Mouse (Mus musculus) kidney, embryonic 16.5 days (tissue): ENCODE results near the gene Rab4b. TPM values are rescaled to one million over a fixed set of nuclear protein-coding genes. Genes with fewer than 3 reads are reported as not detected.

Source experiments
- ATAC-seq: fragments of 200-750 bp; cut with Nextera tagmentation; 2 replicates; pipeline ENCODE4 v1.8.0; 2017; ENCODE audit warnings: moderate TSS enrichment; ENCODE audit not compliant: low FRiP score, low TSS enrichment
- H3K27ac ChIP-seq: fragments of 300-500 bp; sonication (generic); 2 replicates; pipeline ENCODE4 v1.5.1; 2014; ENCODE audit warnings: low read length
- H3K27me3 ChIP-seq: fragments of 300-500 bp; sonication (generic); 2 replicates; pipeline ENCODE4 v1.6.1; 2014; ENCODE audit warnings: low read length, control low read depth, mixed read lengths; ENCODE audit not compliant: insufficient read depth
- H3K36me3 ChIP-seq: fragments of 300-500 bp; sonication (generic); 2 replicates; pipeline ENCODE4 v1.6.1; 2014; ENCODE audit warnings: low read length, control low read depth, mixed read lengths; ENCODE audit not compliant: insufficient read depth
- H3K4me1 ChIP-seq: fragments of 300-500 bp; sonication (generic); 2 replicates; pipeline ENCODE4 v1.6.1; 2014; ENCODE audit warnings: low read length, control low read depth, mixed read lengths; ENCODE audit not compliant: insufficient read depth
- H3K4me2 ChIP-seq: fragments of 300-500 bp; sonication (generic); replicated peaks from 2 replicates; pipeline ENCODE4 v1.6.1; 2014; ENCODE audit warnings: low read depth, low read length
- H3K4me3 ChIP-seq: fragments of 300-500 bp; sonication (generic); 2 replicates; pipeline ENCODE4 v1.5.1; 2014; ENCODE audit warnings: mild to moderate bottlenecking, low read length
- H3K9ac ChIP-seq: fragments of 300-500 bp; sonication (generic); replicated peaks from 2 replicates; pipeline ENCODE4 v1.6.1; 2014; ENCODE audit warnings: low read length
- H3K9me3 ChIP-seq: fragments of 300-500 bp; sonication (generic); 2 replicates; pipeline ENCODE4 v1.6.1; 2016; ENCODE audit warnings: low read length, control low read depth
- WGBS: fragments of 180-500 bp; shearing (Covaris S2); extraction: QIAGEN DNeasy Blood & Tissue Kit; methylation state at CpG from one replicate; pipeline ENCODE4 v1.1.7; 2014; 5-methylcytosine and 5-hydroxymethylcytosine counted together
- polyA plus RNA-seq: library from polyadenylated mRNA; unstranded; fragments of >200 nt; fragmentation: Nextera tagmentation; extraction: Ambion mirVana; gene quantifications from 2 replicates; pipeline ENCODE4 v1.2.1, GENCODE M21; 2015

The Rab4b gene
- polyA plus RNA-seq, 1 experiment from 2014 or later: 65.7 TPM

DNA sequence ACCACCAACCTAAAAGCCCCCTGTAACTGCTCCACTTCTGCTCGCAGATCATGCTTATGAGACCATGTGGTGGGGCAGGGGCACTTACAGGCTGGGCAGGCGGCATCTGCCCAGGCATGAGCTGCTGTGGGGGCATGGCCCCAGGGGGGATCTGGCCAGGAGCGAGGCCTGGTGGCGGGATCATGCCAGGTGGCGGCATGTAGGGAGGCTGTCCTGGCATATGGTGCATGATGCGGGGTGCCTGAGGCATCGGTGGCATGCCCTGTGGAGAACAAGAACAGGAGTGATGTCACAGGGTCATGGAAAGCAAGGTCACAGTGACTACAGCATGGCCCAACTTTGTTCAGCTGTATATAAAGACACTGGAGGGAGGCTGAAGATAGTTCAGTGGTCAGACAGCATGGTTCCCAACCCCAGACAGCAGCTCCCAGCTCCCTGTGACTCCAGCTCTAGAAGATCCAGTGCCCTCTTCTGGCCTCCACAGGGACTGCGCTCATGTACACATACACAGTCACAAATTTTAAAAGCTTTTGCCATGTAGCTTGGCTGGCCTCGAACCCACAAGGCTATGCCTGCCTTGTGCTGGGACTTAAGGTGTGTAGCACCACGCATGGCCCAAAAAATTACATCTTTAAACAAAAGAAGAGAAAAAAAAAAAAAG, 10.7 kb upstream of the Rab4b start:
- H3K27me3 ChIP-seq: no peaks in the 10 kb centered on the region
- peaks cover 9% of the 10 kb centered on the region for H3K4me1 ChIP-seq
- 0 out of 2 replicates have a peak, but pooled peaks cover 6% of the 10 kb centered on the region for H3K9me3 ChIP-seq
- WGBS: 97% methylated on average over 10 of the region's 10 CpGs
- no peak for ATAC-seq
- no peak overlapping the region for H3K4me3 ChIP-seq
- H3K27ac ChIP-seq: no peak overlapping the region
- H3K9ac ChIP-seq: no peak overlapping the region
- peaks cover 91% of the 10 kb centered on the region for H3K36me3 ChIP-seq
- H3K4me2 ChIP-seq: no peak overlapping the region

GRCm38 (mm10) chr7:27185986-27186385, 7.3 kb upstream of the Rab4b start:
- no peaks in the 10 kb centered on the region for H3K27me3 ChIP-seq
- ATAC-seq: no peak
- WGBS: 93% methylated on average over 5 of the region's 5 CpGs

GRCm38 (mm10) chr7:27184964-27185363, 6.3 kb upstream of the Rab4b start:
- Histone ChIP-seq H3K27me3 (no peaks in the 10 kb centered on the region), H3K27ac (no peak overlapping the region), H3K36me3 (peaks cover 59% of the 10 kb centered on the region), H3K9me3 (0 out of 2 replicates have a peak, but pooled peaks cover 6% of the 10 kb centered on the region), H3K9ac (no peak overlapping the region), H3K4me2 (no peak overlapping the region), H3K4me1 (no peaks in the 10 kb centered on the region), H3K4me3 (no peak overlapping the region)
- WGBS: 71% methylated on average over 3 of the region's 3 CpGs
- no peak for ATAC-seq

More at GRCm38 (mm10) chr7:27185986-27186385, 7.3 kb upstream of the Rab4b start:
- Histone ChIP-seq H3K4me2 (no peak overlapping the region), H3K36me3 (peaks cover 69% of the 10 kb centered on the region), H3K4me1 (no peaks in the 10 kb centered on the region), H3K9ac (no peak overlapping the region), H3K4me3 (no peak overlapping the region), H3K9me3 (0 out of 2 replicates have a peak, but pooled peaks cover 6% of the 10 kb centered on the region), H3K27ac (no peak overlapping the region)

DNA sequence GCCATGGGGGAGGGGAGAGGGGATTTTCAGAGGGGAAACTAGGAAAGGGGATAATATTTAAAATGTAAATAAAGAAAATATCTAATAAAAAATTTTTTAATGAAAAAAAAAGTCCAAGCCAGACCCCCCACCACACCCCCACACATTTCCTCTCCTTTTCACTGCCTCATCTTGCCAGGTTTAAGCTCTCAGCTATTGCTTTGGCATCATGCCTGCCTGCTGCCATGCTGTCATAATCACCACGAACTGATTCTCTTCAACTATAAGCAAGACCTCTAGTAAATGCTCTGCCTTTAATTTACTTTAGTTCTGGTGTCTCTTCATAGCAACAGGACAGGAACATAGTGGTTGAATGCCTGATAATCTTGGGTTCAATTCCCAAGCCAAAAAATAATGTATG, 3.8 kb upstream of the Rab4b start:
- no peaks in the 10 kb centered on the region for H3K27me3 ChIP-seq
- peaks cover 34% of the 10 kb centered on the region for H3K36me3 ChIP-seq
- H3K4me3 ChIP-seq: no peak overlapping the region
- no peak overlapping the region for H3K27ac ChIP-seq
- 0 out of 2 replicates have a peak, but pooled peaks cover 3% of the 10 kb centered on the region for H3K9me3 ChIP-seq
- H3K4me1 ChIP-seq: peaks cover 14% of the 10 kb centered on the region
- 97% methylated on average over 1 of the region's 1 CpGs for WGBS
- no peak overlapping the region for H3K9ac ChIP-seq
- H3K4me2 ChIP-seq: no peak overlapping the region
- no peak for ATAC-seq

DNA sequence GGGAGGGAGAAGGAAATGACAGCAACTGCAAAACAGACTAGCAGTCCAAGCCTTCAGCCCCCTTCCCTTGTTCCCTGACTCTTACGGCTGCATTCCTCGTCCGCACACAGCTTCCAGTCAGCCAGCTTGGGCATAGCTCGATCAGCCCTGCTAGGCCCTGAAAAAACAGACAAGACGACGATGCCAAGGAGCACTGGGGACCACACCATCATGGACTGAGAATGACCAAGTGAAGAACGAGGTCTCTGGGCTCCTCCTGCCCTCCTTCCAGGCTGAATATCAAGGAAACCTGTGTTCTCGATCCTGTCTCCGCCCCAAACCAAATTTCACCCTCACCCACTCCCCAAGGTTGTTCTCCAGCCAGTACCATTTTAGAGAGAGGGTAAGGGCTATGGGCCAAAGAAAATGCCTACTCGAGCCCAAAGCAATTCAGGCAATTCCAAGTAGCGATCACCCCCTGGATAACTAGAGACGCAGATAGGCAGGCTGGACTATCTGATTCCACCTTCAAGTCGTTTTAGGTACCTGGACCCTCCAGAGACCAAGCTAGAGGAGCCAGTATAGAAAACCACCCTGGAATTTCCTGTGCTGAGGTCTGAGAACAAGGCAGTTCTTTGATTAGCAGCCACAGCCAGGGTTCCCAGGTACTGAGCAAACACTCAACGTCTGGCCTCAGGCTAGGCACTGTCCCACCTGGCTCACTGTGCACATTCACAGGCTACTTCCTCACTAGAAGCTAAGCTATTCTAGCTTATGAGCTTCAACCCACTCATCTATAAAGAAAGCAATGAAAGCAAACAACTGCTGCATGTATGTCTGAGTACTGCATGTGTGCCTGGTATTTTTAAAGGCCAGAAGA, 2.4 kb upstream of the Rab4b start, which contains the start of the genes Gm21983 and Mia:
Gm21983 (minus strand) TSS at position 250 of the 859 bp plus-strand sequence.
Mia (minus strand) TSS at position 321 of the 859 bp plus-strand sequence.
- Histone ChIP-seq H3K27me3 (no peaks in the 10 kb centered on the region), H3K36me3 (peaks cover 20% of the 10 kb centered on the region), H3K9me3 (0 out of 2 replicates have a peak, but pooled peaks cover 3% of the 10 kb centered on the region), H3K4me2 (peak within 1 kb of the TSS; percentile 57), H3K9ac (peak within 1 kb of the TSS; percentile 7; the same call in 1 of the 2 replicates), H3K4me1 (peaks cover 15% of the 10 kb centered on the region), H3K4me3 (0 out of 2 replicates have a peak within 1 kb of the TSS, but pooled peaks have one; percentile 15), H3K27ac (peak within 1 kb of the TSS; percentile 79)
- no peak for ATAC-seq
- 58% methylated on average over 14 of the region's 14 CpGs for WGBS

- Histone ChIP-seq H3K4me2 (peak overlapping the region; percentile 57), H3K9ac (no peak overlapping the region; the same call in 1 of the 2 replicates)
Observed at GRCm38 (mm10) chr7:27180036-27180435, 1.3 kb upstream of the Rab4b start.

GRCm38 (mm10) chr7:27179217-27179918, 672 bp upstream of the Rab4b start:
- no peak for ATAC-seq
- H3K27ac ChIP-seq: peak overlapping the region; percentile 79
- H3K4me3 ChIP-seq: peak overlapping the region; percentile 86
- no peaks in the 10 kb centered on the region for H3K27me3 ChIP-seq
- no peaks in the 10 kb centered on the region for H3K9me3 ChIP-seq
- peaks cover 15% of the 10 kb centered on the region for H3K4me1 ChIP-seq
- H3K4me2 ChIP-seq: peak overlapping the region; percentile 57
- 46% methylated on average over 16 of the region's 16 CpGs for WGBS
- peaks cover 8% of the 10 kb centered on the region; the same call in 1 of the 2 replicates for H3K36me3 ChIP-seq
- H3K9ac ChIP-seq: peak overlapping the region; percentile 57

More at GRCm38 (mm10) chr7:27180036-27180435, 1.3 kb upstream of the Rab4b start:
- no peak for ATAC-seq
- no peak overlapping the region for H3K4me3 ChIP-seq
- 0 out of 2 replicates have a peak, but pooled peaks cover 1% of the 10 kb centered on the region for H3K9me3 ChIP-seq
- peaks cover 10% of the 10 kb centered on the region for H3K36me3 ChIP-seq
- peaks cover 15% of the 10 kb centered on the region for H3K4me1 ChIP-seq
- no peaks in the 10 kb centered on the region for H3K27me3 ChIP-seq
- H3K27ac ChIP-seq: peak overlapping the region; percentile 79; the same call in 1 of the 2 replicates
- 50% methylated on average over 5 of the region's 5 CpGs for WGBS

- ATAC-seq: peak; percentile 20; the same call in 1 of the 2 replicates
- peak overlapping the region; percentile 86 for H3K4me3 ChIP-seq
- peaks cover 8% of the 10 kb centered on the region; the same call in 1 of the 2 replicates for H3K36me3 ChIP-seq
- H3K9ac ChIP-seq: peak overlapping the region; percentile 75
- H3K4me2 ChIP-seq: peak overlapping the region; percentile 61
- H3K27ac ChIP-seq: peak overlapping the region; percentile 97
- H3K9me3 ChIP-seq: no peaks in the 10 kb centered on the region
- H3K4me1 ChIP-seq: peaks cover 15% of the 10 kb centered on the region
- no peaks in the 10 kb centered on the region for H3K27me3 ChIP-seq
- WGBS: 15% methylated on average over 4 of the region's 4 CpGs
Observed at GRCm38 (mm10) chr7:27177942-27178323, 763 bp downstream of the Rab4b start.

- Histone ChIP-seq H3K27me3 (no peaks in the 10 kb centered on the region), H3K4me2 (no peak overlapping the region), H3K4me1 (peaks cover 15% of the 10 kb centered on the region), H3K9me3 (no peaks in the 10 kb centered on the region), H3K4me3 (no peak overlapping the region), H3K36me3 (peaks cover 29% of the 10 kb centered on the region), H3K9ac (no peak overlapping the region), H3K27ac (no peak overlapping the region)
- 95% methylated on average over 7 of the region's 7 CpGs for WGBS
- no peak for ATAC-seq
Observed at GRCm38 (mm10) chr7:27174896-27175295, 3.8 kb downstream of the Rab4b start.
